Mouse (Mus musculus): ENCODE data around the gene Klf16. TPM values are rescaled to one million over a fixed set of nuclear protein-coding genes. Genes with fewer than 3 reads are reported as not detected.
A peak's percentile ranks its signal among the peaks of the same experiment; 100 is the strongest.

Klf16 gene
- polyA plus RNA-seq, 1 experiment, result 33.2 TPM

GRCm38 (mm10) chr10:80561116-80561944, 15.8 kb downstream of the Klf16 start, which contains the start of gene Rexo1:
Gene Rexo1, minus strand, starts transcription at chr10:80561560.
- TF ChIP-seq POLR2A (IDR thresholded peaks at IDR 0.05; ENCODE audit: low read depth, low read length) (no peak; the same call in none of the 2 replicates), CTCF (IDR thresholded peaks at IDR 0.05; ENCODE audit: extremely low read depth, insufficient read length, insufficient replicate concordance, low read depth, low read length) (peak; percentile 85)
- peaks cover 14% of the 10 kb centered on the region for H3K4me1 ChIP-seq (ENCODE audit: control insufficient read depth, insufficient read depth, insufficient read length, low read length)
- no peaks in the 10 kb centered on the region for H3K36me3 ChIP-seq (ENCODE audit: control insufficient read depth, insufficient read depth, low read length)
- H3K27ac ChIP-seq (ENCODE audit: insufficient read depth, low read depth, low read length), result peak within 1 kb of the TSS; percentile 88
- H3K27me3 ChIP-seq (ENCODE audit: control insufficient read depth, insufficient read depth, low read length), result no peaks in the 10 kb centered on the region
- peak within 1 kb of the TSS; percentile 86 for H3K4me3 ChIP-seq (ENCODE audit: low read depth, low read length)
- WGBS, result under 1% methylated on average over 72 of the region's 72 CpGs

GRCm38 (mm10) chr10:80560621-80561020, 16.5 kb downstream of the Klf16 start:
- H3K27me3 ChIP-seq (ENCODE audit: control insufficient read depth, insufficient read depth, low read length), result no peaks in the 10 kb centered on the region
- 1% methylated on average over 13 of the region's 13 CpGs for WGBS
- peaks cover 14% of the 10 kb centered on the region for H3K4me1 ChIP-seq (ENCODE audit: control insufficient read depth, insufficient read depth, insufficient read length, low read length)
- H3K36me3 ChIP-seq (ENCODE audit: control insufficient read depth, insufficient read depth, low read length), result no peaks in the 10 kb centered on the region
- peak overlapping the region; percentile 86 for H3K4me3 ChIP-seq (ENCODE audit: low read depth, low read length)
- TF ChIP-seq CTCF (IDR thresholded peaks at IDR 0.05; ENCODE audit: extremely low read depth, insufficient read length, insufficient replicate concordance, low read depth, low read length) (no peak), POLR2A (IDR thresholded peaks at IDR 0.05; ENCODE audit: low read depth, low read length) (no peak)
- H3K27ac ChIP-seq (ENCODE audit: insufficient read depth, low read depth, low read length), result peak overlapping the region; percentile 39

GRCm38 (mm10) chr10:80559431-80559830, 17.7 kb downstream of the Klf16 start:
- 68% methylated on average over 7 of the region's 7 CpGs for WGBS
- Histone ChIP-seq H3K4me3 (ENCODE audit: low read depth, low read length) (no peak overlapping the region), H3K4me1 (ENCODE audit: control insufficient read depth, insufficient read depth, insufficient read length, low read length) (peaks cover 14% of the 10 kb centered on the region), H3K27me3 (ENCODE audit: control insufficient read depth, insufficient read depth, low read length) (no peaks in the 10 kb centered on the region), H3K27ac (ENCODE audit: insufficient read depth, low read depth, low read length) (no peak overlapping the region), H3K36me3 (ENCODE audit: control insufficient read depth, insufficient read depth, low read length) (no peaks in the 10 kb centered on the region)
- TF ChIP-seq CTCF (IDR thresholded peaks at IDR 0.05; ENCODE audit: extremely low read depth, insufficient read length, insufficient replicate concordance, low read depth, low read length) (no peak), POLR2A (IDR thresholded peaks at IDR 0.05; ENCODE audit: low read depth, low read length) (no peak)

- H3K36me3 ChIP-seq (ENCODE audit: control insufficient read depth, insufficient read depth, low read length), result no peaks in the 10 kb centered on the region
- H3K27me3 ChIP-seq (ENCODE audit: control insufficient read depth, insufficient read depth, low read length), result no peaks in the 10 kb centered on the region
- no peak overlapping the region for H3K27ac ChIP-seq (ENCODE audit: insufficient read depth, low read depth, low read length)
- H3K4me1 ChIP-seq (ENCODE audit: control insufficient read depth, insufficient read depth, insufficient read length, low read length), result peaks cover 18% of the 10 kb centered on the region
- H3K4me3 ChIP-seq (ENCODE audit: low read depth, low read length), result no peak overlapping the region
- TF ChIP-seq POLR2A (IDR thresholded peaks at IDR 0.05; ENCODE audit: low read depth, low read length) (no peak), CTCF (IDR thresholded peaks at IDR 0.05; ENCODE audit: extremely low read depth, insufficient read length, insufficient replicate concordance, low read depth, low read length) (peak; percentile 70; the same call in 1 of the 2 replicates)
- 17% methylated on average over 5 of the region's 5 CpGs for WGBS
Observed at GRCm38 (mm10) chr10:80557346-80557965, 19.7 kb downstream of the Klf16 start.

GRCm38 (mm10) chr10:80553997-80554396, 23.1 kb downstream of the Klf16 start:
- no peak for TF ChIP-seq CTCF (IDR thresholded peaks at IDR 0.05; ENCODE audit: extremely low read depth, insufficient read length, insufficient replicate concordance, low read depth, low read length)
- TF ChIP-seq POLR2A (IDR thresholded peaks at IDR 0.05; ENCODE audit: low read depth, low read length), result no peak
- WGBS, result 75% methylated on average over 6 of the region's 6 CpGs
- H3K4me3 ChIP-seq (ENCODE audit: low read depth, low read length), result no peak overlapping the region
- H3K4me1 ChIP-seq (ENCODE audit: control insufficient read depth, insufficient read depth, insufficient read length, low read length), result peaks cover 9% of the 10 kb centered on the region
- H3K27me3 ChIP-seq (ENCODE audit: control insufficient read depth, insufficient read depth, low read length), result no peaks in the 10 kb centered on the region
- H3K27ac ChIP-seq (ENCODE audit: insufficient read depth, low read depth, low read length), result no peak overlapping the region
- peaks cover 20% of the 10 kb centered on the region for H3K36me3 ChIP-seq (ENCODE audit: control insufficient read depth, insufficient read depth, low read length)

- WGBS, result 68% methylated on average over 8 of the region's 8 CpGs
- peaks cover 23% of the 10 kb centered on the region for H3K36me3 ChIP-seq (ENCODE audit: control insufficient read depth, insufficient read depth, low read length)
- H3K4me1 ChIP-seq (ENCODE audit: control insufficient read depth, insufficient read depth, insufficient read length, low read length), result peaks cover 9% of the 10 kb centered on the region
- H3K4me3 ChIP-seq (ENCODE audit: low read depth, low read length), result no peak overlapping the region
- no peak overlapping the region for H3K27ac ChIP-seq (ENCODE audit: insufficient read depth, low read depth, low read length)
- TF ChIP-seq POLR2A (IDR thresholded peaks at IDR 0.05; ENCODE audit: low read depth, low read length), result no peak
- H3K27me3 ChIP-seq (ENCODE audit: control insufficient read depth, insufficient read depth, low read length), result no peaks in the 10 kb centered on the region
Observed at GRCm38 (mm10) chr10:80553575-80553974, 23.5 kb downstream of the Klf16 start.

- H3K27ac ChIP-seq (ENCODE audit: insufficient read depth, low read depth, low read length), result no peak overlapping the region
- H3K27me3 ChIP-seq (ENCODE audit: control insufficient read depth, insufficient read depth, low read length), result no peaks in the 10 kb centered on the region
- 60% methylated on average over 9 of the region's 9 CpGs for WGBS
- no peak overlapping the region for H3K4me3 ChIP-seq (ENCODE audit: low read depth, low read length)
- TF ChIP-seq CTCF (IDR thresholded peaks at IDR 0.05; ENCODE audit: extremely low read depth, insufficient read length, insufficient replicate concordance, low read depth, low read length) (no peak), POLR2A (IDR thresholded peaks at IDR 0.05; ENCODE audit: low read depth, low read length) (no peak)
- H3K36me3 ChIP-seq (ENCODE audit: control insufficient read depth, insufficient read depth, low read length), result peaks cover 31% of the 10 kb centered on the region
- peaks cover 4% of the 10 kb centered on the region for H3K4me1 ChIP-seq (ENCODE audit: control insufficient read depth, insufficient read depth, insufficient read length, low read length)
Observed at GRCm38 (mm10) chr10:80552364-80552763, 24.8 kb downstream of the Klf16 start.

Data from small intestine, adult 2 months (tissue).